Mouse (Mus musculus) kidney, postnatal 4 days (tissue): Measurements from ENCODE around the gene Ing5.
"Not testable (repeated sequence)": the region's sequence is repeated elsewhere in the genome, so short reads cannot be mapped to it uniquely, and the experiment has no call there.

Experiments
- DNase-seq, 2 experiments: peaks; one replicate each; pipeline ENCODE4 v3.0.0; 2021; ENCODE audit warnings: mixed read lengths in 2 of 2

Gene Ing5

DNA sequence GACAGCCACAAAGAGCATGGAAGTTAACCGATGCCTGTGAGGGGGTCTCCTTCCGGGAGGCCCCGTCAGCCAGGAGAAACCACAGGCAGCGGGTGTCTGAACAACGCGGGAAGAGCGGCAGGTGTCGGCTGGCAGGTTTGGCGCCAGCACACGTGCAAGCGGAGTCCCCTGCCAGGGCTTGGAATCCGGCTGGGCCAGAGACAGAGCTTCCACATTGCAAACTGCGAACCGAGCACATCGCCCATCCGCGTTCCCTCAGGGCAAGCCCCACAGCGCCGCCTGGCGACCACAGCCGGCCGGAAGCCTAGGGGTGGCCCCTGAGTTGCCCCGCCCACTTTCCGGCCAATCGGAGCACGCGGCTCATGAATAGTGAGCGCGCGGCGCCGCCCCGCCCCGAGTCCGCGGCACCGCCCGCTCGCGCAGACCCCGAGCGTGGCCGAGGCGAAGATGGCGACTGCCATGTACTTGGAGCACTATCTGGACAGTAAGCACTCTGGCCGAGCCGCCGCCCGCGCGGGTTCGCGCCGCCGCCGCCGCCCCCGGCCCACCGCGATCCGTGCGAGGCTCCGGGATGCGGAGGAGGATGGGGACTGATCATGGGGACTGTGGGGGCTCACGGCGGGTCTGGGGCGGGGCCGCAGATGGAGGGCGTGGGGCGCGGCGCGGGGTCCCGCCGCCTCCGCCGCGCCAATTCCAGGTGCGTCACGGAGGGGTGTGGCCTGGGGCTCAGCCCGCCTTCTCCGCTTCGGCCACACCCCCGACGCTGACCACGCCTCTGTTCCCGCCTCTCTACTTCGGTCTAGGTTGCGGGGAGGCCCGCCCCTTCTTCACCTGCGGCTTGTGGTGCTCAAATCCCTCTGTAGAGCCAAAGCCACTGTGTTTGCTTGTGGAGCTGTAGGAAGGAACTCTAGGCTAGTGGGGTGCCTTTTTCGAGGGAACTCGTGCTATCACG is at the start of gene Ing5:
TSS of gene Ing5 (plus strand) at position 410 of the 952 bp plus-strand sequence.
- DNase-seq, result peak; percentile 100

DNA sequence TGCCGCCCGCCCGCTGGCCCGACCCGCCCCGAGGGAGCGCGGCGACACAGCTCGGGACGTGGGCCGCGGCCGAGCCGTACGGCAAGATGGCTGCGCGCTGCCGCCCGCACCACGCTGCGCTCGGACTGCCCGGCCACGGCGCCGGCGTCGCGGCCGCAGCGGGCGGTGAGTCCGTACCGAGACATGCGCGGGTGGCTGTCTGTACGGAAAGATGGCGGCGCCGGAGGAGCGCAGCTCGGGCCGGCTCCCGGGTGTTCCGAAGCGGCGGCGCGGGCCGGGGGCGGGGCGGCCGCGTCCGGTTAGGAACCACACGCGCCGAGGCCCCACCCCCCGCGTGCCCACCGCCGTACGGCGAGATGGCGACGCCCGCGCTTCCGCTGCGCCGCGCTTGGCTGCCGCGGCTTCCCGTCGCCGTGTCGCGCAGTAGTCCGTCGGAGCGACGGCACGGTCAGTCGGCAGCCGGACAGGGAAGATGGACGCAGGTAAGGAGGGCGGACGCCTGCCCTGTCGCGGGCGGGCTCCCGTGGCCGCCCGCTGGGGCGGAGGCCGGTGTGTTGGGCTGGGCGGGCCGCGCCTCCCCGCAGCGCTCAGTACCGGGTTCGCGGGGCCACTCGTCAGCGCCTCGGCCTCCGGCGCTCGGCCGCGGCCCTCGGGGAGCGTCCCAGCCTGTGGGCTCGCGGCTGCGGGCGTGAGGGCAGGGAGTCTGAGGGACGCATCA is 49.0 kb upstream of the Ing5 start, which contains the start of gene Thap4:
TSS of gene Thap4 (minus strand) at position 292 of the 718 bp plus-strand sequence.
- DNase-seq, result peak; percentile 94 to 97

DNA sequence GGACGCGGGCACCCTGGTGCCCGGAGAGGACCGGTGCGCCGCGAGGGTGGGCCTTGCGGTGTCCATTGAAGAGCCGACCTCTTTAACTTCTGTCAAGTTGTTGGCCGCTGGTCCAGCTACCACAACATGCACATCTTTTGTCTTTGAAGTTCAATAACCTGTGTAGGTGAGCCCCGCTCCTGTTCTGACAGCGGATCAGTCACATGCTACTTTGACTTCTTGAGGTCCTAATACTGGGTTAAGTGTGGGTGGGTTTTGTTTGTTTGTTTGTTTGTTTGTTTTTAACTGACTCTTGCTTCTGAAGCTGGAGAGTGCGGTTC is 48.5 kb upstream of the Ing5 start:
- DNase-seq, result no peak

- no peak for DNase-seq
Measured at GRCm38 (mm10) chr1:93755618-93756017, 48.1 kb upstream of the Ing5 start.

- DNase-seq, result no peak
Measured at GRCm38 (mm10) chr1:93756154-93756553, 47.6 kb upstream of the Ing5 start.

GRCm38 (mm10) chr1:93760076-93760475 is 43.7 kb upstream of the Ing5 start:
- no peak for DNase-seq

GRCm38 (mm10) chr1:93763531-93763930 is 40.2 kb upstream of the Ing5 start:
- DNase-seq, result not testable (repeated sequence)

DNA sequence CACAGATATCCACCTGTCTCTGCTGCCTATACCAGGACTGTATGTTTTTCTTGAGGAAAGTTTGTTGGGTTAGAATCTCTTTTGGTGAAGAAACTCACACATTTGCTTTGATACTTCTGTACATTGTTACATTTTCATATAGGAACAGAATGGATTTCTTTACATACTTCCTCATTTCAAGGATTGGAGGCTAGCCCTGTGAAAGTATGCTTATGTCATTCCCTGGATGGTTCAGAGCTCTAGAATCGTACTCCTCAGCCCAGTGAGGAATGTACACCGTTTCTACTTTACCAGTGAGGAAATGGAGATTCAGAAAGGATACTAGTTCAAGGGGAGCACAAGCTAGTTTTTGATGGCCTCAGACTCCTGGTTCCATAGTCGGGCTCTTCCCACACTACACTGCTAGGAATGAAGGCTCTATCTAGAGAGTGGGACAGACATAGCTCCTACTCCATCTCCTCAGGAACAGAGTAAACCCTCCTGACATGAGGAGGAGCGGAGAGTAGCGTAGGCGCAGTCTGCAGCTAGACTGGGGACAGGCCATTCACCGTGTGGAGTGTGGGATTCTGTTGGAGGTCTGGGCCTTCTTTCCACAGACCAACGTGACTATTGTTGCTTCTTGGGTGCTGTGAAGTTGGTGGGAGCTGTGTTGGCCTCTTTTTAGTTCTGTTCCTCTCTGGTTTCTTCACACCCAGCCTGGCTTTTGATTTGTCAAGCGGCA is 38.7 kb upstream of the Ing5 start:
- no peak for DNase-seq

DNA sequence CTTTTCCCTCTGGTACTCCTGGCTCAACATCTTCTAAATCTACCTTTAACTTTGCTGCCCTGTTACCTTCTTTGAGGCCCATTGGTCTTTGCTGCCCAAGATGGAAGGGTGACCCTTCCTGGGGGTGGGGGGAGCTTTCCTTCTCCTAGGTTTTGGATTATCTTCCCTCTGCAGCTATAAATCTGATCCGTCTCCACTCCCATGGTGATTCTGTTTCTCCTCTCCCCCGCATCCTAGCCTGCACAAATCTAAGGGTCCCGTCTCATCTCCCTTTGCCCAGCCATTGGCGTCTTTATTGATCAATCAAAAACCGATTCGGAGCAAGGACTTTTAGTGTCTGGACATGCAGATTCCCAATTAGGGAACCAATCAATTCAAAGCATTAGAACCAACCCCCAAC is 36.2 kb upstream of the Ing5 start:
- no peak for DNase-seq

DNA sequence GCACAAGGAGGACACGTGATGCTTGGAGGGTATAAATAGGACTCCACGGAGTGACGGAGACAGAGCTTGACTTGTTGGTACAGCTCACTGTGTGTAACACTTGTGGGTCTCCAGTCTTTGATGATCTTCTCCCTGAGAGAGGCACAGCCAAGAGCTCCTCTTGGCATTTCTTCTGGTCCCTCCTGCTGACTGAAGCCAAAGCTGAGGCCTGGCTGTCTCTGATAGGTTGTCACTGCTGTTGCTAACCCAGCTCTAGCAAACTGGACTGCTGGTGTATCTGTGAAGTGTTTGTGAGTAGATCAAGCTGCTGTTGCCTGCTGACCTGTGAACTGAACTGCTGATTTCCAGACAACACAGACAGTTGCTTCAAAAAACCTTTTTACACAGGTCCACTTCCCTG is 33.9 kb upstream of the Ing5 start:
- no peak for DNase-seq

DNA sequence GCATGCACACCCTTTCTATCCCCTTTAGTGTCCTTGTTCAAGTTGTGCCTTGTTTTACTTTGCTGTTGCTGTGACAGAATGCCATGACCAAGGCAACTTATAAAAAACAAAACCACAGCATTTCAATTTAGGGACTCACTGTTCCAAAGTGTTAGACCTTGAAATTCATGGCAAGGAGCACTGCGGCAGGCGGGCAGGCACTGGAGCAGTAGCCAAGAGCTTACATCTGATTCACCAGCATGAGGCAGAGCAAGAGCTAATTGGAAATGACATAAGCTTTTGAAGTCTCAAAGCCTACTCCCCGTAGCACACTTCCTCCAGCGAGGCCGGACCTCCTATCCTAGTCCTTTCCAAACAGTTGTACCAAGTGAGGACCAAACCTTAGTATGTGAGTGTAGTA is 27.1 kb upstream of the Ing5 start:
- DNase-seq, result no peak

GRCm38 (mm10) chr1:93786912-93787311 is 16.9 kb upstream of the Ing5 start:
- DNase-seq, result peak in 1 of 2 experiments; percentile 15

DNA sequence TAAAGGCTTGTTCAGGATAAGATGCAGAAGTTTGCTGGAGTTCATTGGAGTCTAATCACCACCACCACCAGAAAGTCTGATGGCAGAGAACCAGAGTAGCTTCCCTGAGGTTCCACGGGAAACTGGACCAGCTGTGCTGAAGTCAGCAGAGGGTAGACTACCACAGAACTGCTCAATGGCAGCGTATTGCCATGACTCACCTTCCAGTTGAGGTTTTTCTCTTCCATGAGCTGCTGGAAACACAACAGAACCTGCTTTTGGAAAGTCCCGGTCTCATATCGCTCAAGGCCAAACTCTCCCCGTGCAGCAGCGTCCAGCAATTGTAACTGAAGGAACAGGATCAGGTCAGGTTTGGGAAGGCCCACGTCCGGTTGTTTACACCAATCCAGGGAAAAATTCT is 9.2 kb upstream of the Ing5 start:
- no peak for DNase-seq

DNA sequence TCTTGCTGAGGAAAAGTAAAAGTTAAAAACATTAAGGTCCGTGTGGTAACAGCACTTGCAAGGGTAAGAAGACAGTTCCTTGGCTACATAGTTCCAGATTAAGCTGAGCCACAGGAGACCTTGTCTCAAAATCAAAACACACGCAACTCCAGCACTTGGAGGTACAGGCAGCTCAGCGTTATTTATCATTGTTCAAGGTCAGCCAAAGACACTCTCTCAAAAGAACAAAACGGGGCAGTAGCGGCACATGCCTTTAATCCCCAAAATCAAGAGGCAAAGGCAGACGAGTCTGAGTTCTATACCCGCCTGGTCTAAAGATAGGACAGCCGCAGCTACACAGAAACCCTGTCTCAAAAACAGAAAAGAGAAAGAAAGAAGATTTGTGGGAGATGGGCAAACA is 7.9 kb upstream of the Ing5 start:
- no peak for DNase-seq

DNA sequence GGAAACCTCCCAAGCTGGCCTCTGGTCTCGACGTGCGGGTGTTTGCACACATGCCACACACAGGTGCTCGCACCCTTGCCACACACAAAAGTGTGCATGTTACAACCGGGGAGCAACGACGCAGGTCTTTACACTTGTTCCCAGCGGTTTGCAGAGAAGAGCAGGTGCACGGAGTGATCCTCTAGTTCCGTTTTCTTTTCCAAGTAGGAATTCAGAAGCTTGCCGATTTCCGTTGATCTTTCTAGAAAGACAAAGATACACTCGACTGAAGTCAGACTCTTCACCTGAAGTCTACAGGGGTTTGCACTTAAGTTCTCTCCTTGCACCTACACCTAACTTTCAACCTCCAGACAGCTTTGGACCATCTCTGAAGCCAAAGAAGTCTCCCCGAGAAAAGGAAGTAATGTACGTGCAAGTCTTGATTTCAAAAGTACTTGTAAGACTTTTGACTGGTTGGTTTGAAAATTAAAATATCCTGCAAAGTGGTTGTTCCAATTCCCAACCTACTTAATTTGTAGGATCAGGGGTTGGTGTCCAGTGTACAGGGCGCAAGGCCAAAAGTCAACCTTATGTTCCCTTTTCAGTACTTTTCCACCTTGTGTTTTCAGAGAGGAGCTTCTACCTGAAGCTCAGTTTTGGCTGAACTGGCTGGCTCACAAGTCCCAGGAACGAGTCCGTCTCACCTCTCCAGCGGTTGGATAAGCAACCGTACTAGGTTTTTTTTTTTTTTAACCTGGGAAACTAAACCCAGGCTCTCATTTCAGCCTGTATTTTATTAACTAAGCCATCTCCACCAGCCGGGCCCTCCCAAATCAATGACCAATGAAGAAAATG is 2.9 kb upstream of the Ing5 start:
- no peak for DNase-seq

DNA sequence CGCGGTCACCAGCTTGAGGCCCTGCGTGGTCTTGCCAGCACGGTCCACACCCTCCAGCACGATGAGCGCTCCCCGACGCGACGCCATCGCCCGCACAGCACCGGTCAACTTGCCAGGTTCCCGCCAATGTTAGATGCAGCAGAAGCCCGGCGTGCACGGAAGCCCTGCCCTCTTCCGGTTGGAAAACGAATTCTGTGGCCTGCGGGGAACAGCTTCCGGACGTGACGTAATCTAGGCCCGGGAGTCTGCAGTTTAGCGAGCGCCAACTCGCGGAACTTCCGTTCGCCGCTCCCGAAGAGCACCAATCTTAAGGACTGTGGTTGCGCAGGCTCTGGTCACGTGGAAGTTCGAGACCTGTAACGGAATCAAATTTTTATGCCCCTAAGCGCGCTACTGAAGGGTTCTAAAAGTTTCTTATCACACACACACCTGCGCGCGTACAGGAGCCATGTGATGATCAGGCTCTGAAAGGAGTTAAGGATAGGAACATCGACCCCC is 2.0 kb upstream of the Ing5 start, which contains the start of gene Dtymk:
TSS of gene Dtymk (minus strand) at position 194 of the 498 bp plus-strand sequence.
- DNase-seq, result peak; percentile 92 to 95

DNA sequence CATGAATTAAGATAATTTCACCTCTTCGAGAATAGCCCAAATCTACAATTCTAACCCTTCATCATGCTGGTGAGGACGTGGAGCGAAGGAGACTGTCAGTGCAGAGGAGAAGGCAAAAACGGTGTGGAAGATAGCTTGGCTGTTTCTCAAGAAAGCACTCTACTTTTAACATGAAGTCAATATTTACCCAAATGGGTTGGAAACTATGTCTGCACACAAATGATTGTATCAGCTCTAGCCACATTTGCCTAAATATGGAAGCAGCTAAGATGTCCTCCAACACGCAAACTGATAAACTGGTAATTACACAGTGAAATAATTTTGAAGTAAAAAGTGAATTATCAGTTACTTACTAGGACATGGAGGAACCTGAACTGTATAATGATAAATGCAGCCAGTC is 994 bp upstream of the Ing5 start:
- DNase-seq, result no peak

DNA sequence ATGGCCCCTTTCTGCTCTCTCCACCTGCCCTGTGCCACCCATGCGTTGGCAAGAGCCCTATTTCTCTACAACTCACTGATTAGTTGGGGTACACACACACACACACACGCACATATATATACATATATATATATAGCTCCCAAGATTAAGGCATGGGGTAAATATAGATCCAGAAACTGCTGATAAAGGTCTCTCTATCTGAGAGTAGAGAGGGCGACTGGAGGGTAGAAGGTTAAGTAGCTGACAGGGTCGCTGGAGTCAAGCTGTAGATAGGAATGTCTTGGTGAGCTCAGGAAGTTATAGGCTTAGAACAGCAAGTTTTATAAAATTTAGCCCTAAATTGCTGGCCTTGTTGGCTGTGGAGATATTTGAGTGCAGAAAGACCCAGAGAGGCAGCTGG is 1.1 kb downstream of the Ing5 start:
- DNase-seq, result no peak

GRCm38 (mm10) chr1:93805221-93805951 is 1.6 kb downstream of the Ing5 start:
- DNase-seq, result no peak

DNA sequence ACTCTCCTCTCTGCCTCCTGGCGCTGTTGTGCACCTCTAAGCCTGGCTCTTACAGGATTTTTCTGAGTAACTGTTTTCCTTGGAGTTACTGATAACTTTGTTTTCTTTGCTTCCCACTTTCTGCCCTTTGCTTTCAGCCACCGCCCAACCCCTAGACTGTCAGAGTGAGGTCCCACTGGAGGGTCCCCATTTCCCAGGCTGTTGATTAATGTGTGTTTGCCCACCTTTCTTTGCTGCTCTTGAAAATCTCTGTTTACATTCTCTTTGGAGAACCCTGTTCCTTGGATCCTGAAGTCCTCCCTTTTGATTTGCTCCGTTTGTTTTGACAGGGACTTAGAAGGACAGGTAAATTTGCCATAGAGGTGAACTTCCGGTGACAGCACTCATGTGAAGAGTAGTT is 5.1 kb downstream of the Ing5 start:
- no peak for DNase-seq

- no peak for DNase-seq
Measured at GRCm38 (mm10) chr1:93810011-93810410, 6.2 kb downstream of the Ing5 start.
